Mouse (Mus musculus) left cerebral cortex, postnatal 10 days (tissue): ENCODE measurements around the gene Dnlz. TPM values are rescaled to one million over a fixed set of nuclear protein-coding genes. Genes with fewer than 3 reads are reported as not detected.

Source experiments
- DNase-seq, 2 experiments: peaks; one replicate each; pipeline ENCODE4 v3.0.0; 2021 to 2022; ENCODE audit warnings: low spot score in 2 of 2, mixed read lengths in 1 of 2; ENCODE audit errors: extremely low spot score in 1 of 2
- intact Hi-C: fragments of 180-260 bp; cut with DNase I; formaldehyde crosslinking; loops from one replicate; pipeline ENCODE4 v1.15.1; 2025
- total RNA-seq, 2 experiments: library from RNA; stranded (reverse); gene quantifications; 2 replicates each; pipeline ENCODE4 v1.2.3; 2021

Dnlz gene
- total RNA-seq, 2 experiments from 2014 or later = 26.7 to 27.6 TPM

- intact Hi-C loops = no loop called here
Observed at GRCm38 (mm10) chr2:26360772-26361171, 8.9 kb upstream of the Dnlz start, which contains the start of gene Card9. Gene Card9 (minus strand): TSS chr2:26360918.

GRCm38 (mm10) chr2:26359983-26360382, 8.1 kb upstream of the Dnlz start:
- intact Hi-C loops = no loop called here
- peak in 1 of 2 experiments; percentile 51 for DNase-seq

More at GRCm38 (mm10) chr2:26360772-26361171, 8.9 kb upstream of the Dnlz start, which contains the start of gene Card9:
- DNase-seq = no peak

- DNase-seq = peak in 1 of 2 experiments; percentile 51
- intact Hi-C loops = no loop called here
Observed at GRCm38 (mm10) chr2:26358667-26359320, 6.9 kb upstream of the Dnlz start.

- intact Hi-C loops = no loop called here
- DNase-seq = peak in 1 of 2 experiments; percentile 42
Observed at GRCm38 (mm10) chr2:26357484-26357883, 5.6 kb upstream of the Dnlz start.

GRCm38 (mm10) chr2:26356678-26357077, 4.8 kb upstream of the Dnlz start:
- intact Hi-C loops = no loop called here
- no peak for DNase-seq

- intact Hi-C loops = no loop called here
Observed at GRCm38 (mm10) chr2:26356231-26356630, 4.3 kb upstream of the Dnlz start.

GRCm38 (mm10) chr2:26354401-26354800, 2.5 kb upstream of the Dnlz start:
- intact Hi-C loops = no loop called here
- DNase-seq = no peak

More at GRCm38 (mm10) chr2:26356231-26356630, 4.3 kb upstream of the Dnlz start:
- no peak for DNase-seq

GRCm38 (mm10) chr2:26353066-26353980, 1.4 kb upstream of the Dnlz start:
- DNase-seq = no peak
- intact Hi-C loops = no loop called here

- intact Hi-C loops = no loop called here
- DNase-seq = peak in 1 of 2 experiments; percentile 69
Observed at GRCm38 (mm10) chr2:26352291-26352910, 491 bp upstream of the Dnlz start.

GRCm38 (mm10) chr2:26348241-26348640, 3.7 kb downstream of the Dnlz start:
- no peak for DNase-seq
- intact Hi-C loops = no loop called here

GRCm38 (mm10) chr2:26342609-26343490, 9.1 kb downstream of the Dnlz start:
- peak in 1 of 2 experiments; percentile 65 for DNase-seq
- intact Hi-C loops = no loop called here

GRCm38 (mm10) chr2:26342044-26342443, 9.9 kb downstream of the Dnlz start:
- intact Hi-C loops = no loop called here
- peak; percentile 48 to 83 for DNase-seq

- DNase-seq = no peak
- intact Hi-C loops = no loop called here
Observed at GRCm38 (mm10) chr2:26341510-26341981, 10.4 kb downstream of the Dnlz start.

GRCm38 (mm10) chr2:26339204-26339551, 12.7 kb downstream of the Dnlz start:
- no peak for DNase-seq
- intact Hi-C loops = no loop called here

- peak in 1 of 2 experiments; percentile 68 for DNase-seq
- intact Hi-C loops = no loop called here
Observed at GRCm38 (mm10) chr2:26338302-26339203, 13.4 kb downstream of the Dnlz start.

GRCm38 (mm10) chr2:26330702-26331101, 21.2 kb downstream of the Dnlz start:
- intact Hi-C loops = no loop called here
- DNase-seq = no peak

- DNase-seq = no peak
- intact Hi-C loops = no loop called here
Observed at GRCm38 (mm10) chr2:26330056-26330468, 21.8 kb downstream of the Dnlz start.
